Mouse (Mus musculus) forebrain, postnatal 0 days (tissue): Measurements from ENCODE around the gene Pigs. TPM values are rescaled to one million over a fixed set of nuclear protein-coding genes. Genes with fewer than 3 reads are reported as not detected.
A peak's percentile ranks its signal among the peaks of the same experiment; 100 is the strongest.

Experiments used
- ATAC-seq: fragments of 200-750 bp; cut with Nextera tagmentation; 2 replicates; pipeline ENCODE4 v1.8.0; 2017; ENCODE audit warnings: mild to moderate bottlenecking, moderate library complexity
- DNase-seq: peaks from one replicate; pipeline ENCODE4 v3.0.0-alpha.2; 2015
- H3K27ac ChIP-seq: fragments of 300-500 bp; sonication (generic); 2 replicates; pipeline ENCODE4 v1.5.1; 2014; ENCODE audit warnings: low read depth, mild to moderate bottlenecking, antibody characterized with exemption, low read length, moderate library complexity, mixed read lengths
- H3K27me3 ChIP-seq: fragments of 300-500 bp; sonication (generic); 2 replicates; pipeline ENCODE4 v1.6.1; 2014; ENCODE audit warnings: mild to moderate bottlenecking, low read length, mixed read lengths; ENCODE audit not compliant: insufficient read depth
- H3K36me3 ChIP-seq: fragments of 300-500 bp; sonication (generic); 2 replicates; pipeline ENCODE4 v1.6.1; 2014; ENCODE audit warnings: mild to moderate bottlenecking, moderate library complexity; ENCODE audit not compliant: insufficient read depth
- H3K4me1 ChIP-seq: fragments of 300-500 bp; sonication (generic); 2 replicates; pipeline ENCODE4 v1.6.1; 2014; ENCODE audit warnings: antibody characterized with exemption; ENCODE audit not compliant: insufficient read depth
- H3K4me2 ChIP-seq: fragments of 300-500 bp; sonication (generic); 2 replicates; pipeline ENCODE4 v1.6.1; 2014; ENCODE audit warnings: low read depth, mild to moderate bottlenecking, moderate library complexity
- H3K4me3 ChIP-seq: fragments of 300-500 bp; sonication (generic); 2 replicates; pipeline ENCODE4 v1.5.1; 2014; ENCODE audit warnings: low read depth, low read length, mixed read lengths
- H3K9ac ChIP-seq: fragments of 300-500 bp; sonication (generic); 2 replicates; pipeline ENCODE4 v1.6.1; 2014; ENCODE audit warnings: mild to moderate bottlenecking
- H3K9me3 ChIP-seq: fragments of 300-500 bp; sonication (generic); 2 replicates; pipeline ENCODE4 v1.6.1; 2016; ENCODE audit warnings: low read length
- CTCF ChIP-seq: sonication (generic); IDR thresholded peaks from 2 replicates; pipeline ENCODE4 v1.5.1; 2016; ENCODE audit warnings: antibody characterized with exemption, control low read depth, low read depth
- WGBS: fragments of 180-500 bp; shearing (Covaris S2); extraction: QIAGEN DNeasy Blood & Tissue Kit; methylation state at CpG from one replicate; pipeline ENCODE4 v1.1.7; 2014; 5-methylcytosine and 5-hydroxymethylcytosine counted together
- polyA plus RNA-seq: library from polyadenylated mRNA; unstranded; fragments of >200 nt; fragmentation: Nextera tagmentation; extraction: Ambion mirVana; gene quantifications from 2 replicates; pipeline ENCODE4 v1.2.1, GENCODE M21; 2015
- total RNA-seq: library from RNA; depleted of rRNA; stranded (reverse); fragments of >200 nt; gene quantifications from 2 replicates; pipeline ENCODE4 v1.2.3, GENCODE M21; 2014

Pigs gene
- total and polyA plus RNA-seq, 2 experiments from 2014 or later = 43.1 to 76.8 TPM

GRCm38 (mm10) chr11:78353081-78353480, 24.9 kb downstream of the Pigs start:
- Histone ChIP-seq H3K9me3 (no peaks in the 10 kb centered on the region), H3K4me3 (no peak overlapping the region), H3K27me3 (no peaks in the 10 kb centered on the region), H3K4me1 (no peaks in the 10 kb centered on the region), H3K27ac (no peak overlapping the region), H3K4me2 (no peak overlapping the region), H3K36me3 (peaks cover 14% of the 10 kb centered on the region; the same call in 1 of the 2 replicates), H3K9ac (no peak overlapping the region)
- WGBS = 86% methylated on average over 1 of the region's 1 CpGs
- ATAC-seq (no peak), DNase-seq (no peak)
- no peak for TF ChIP-seq CTCF

GRCm38 (mm10) chr11:78354905-78355304, 26.7 kb downstream of the Pigs start:
- Histone ChIP-seq H3K9me3 (no peaks in the 10 kb centered on the region), H3K4me1 (no peaks in the 10 kb centered on the region), H3K36me3 (no peaks in the 10 kb centered on the region), H3K4me3 (no peak overlapping the region), H3K27me3 (no peaks in the 10 kb centered on the region), H3K27ac (no peak overlapping the region), H3K4me2 (no peak overlapping the region), H3K9ac (no peak overlapping the region)
- ATAC-seq = no peak
- TF ChIP-seq CTCF = no peak
- DNase-seq = no peak
- 92% methylated on average over 6 of the region's 6 CpGs for WGBS

GRCm38 (mm10) chr11:78355471-78356238, 27.4 kb downstream of the Pigs start:
- H3K4me1 ChIP-seq = no peaks in the 10 kb centered on the region
- no peak overlapping the region for H3K9ac ChIP-seq
- H3K4me3 ChIP-seq = no peak overlapping the region
- DNase-seq (peak; percentile 63), ATAC-seq (peak; percentile 40; the same call in 1 of the 2 replicates)
- WGBS = 32% methylated on average over 4 of the region's 4 CpGs
- H3K27me3 ChIP-seq = no peaks in the 10 kb centered on the region
- H3K27ac ChIP-seq = 0 out of 2 replicates have a peak overlapping the region, but pooled peaks have one; percentile 40
- peak; percentile 72 for TF ChIP-seq CTCF
- H3K36me3 ChIP-seq = no peaks in the 10 kb centered on the region
- H3K4me2 ChIP-seq = no peak overlapping the region
- no peaks in the 10 kb centered on the region for H3K9me3 ChIP-seq

GRCm38 (mm10) chr11:78358330-78359007, 30.3 kb downstream of the Pigs start:
- WGBS = 14% methylated on average over 22 of the region's 22 CpGs
- no peak for DNase-seq
- no peak overlapping the region for H3K9ac ChIP-seq

GRCm38 (mm10) chr11:78360125-78360788, 32.0 kb downstream of the Pigs start:
- Histone ChIP-seq H3K9me3 (no peaks in the 10 kb centered on the region), H3K27ac (no peak overlapping the region), H3K9ac (0 out of 2 replicates have a peak overlapping the region, but pooled peaks have one; percentile 18), H3K4me2 (peak overlapping the region; percentile 42), H3K36me3 (no peaks in the 10 kb centered on the region), H3K4me3 (peak overlapping the region; percentile 26), H3K4me1 (no peaks in the 10 kb centered on the region), H3K27me3 (no peaks in the 10 kb centered on the region)
- peak; percentile 75 for TF ChIP-seq CTCF
- peak; percentile 83 for ATAC-seq
- DNase-seq = peak; percentile 85
- 13% methylated on average over 13 of the region's 13 CpGs for WGBS

More at GRCm38 (mm10) chr11:78358330-78359007, 30.3 kb downstream of the Pigs start:
- Histone ChIP-seq H3K4me1 (no peaks in the 10 kb centered on the region), H3K4me3 (no peak overlapping the region), H3K9me3 (no peaks in the 10 kb centered on the region), H3K27me3 (no peaks in the 10 kb centered on the region), H3K4me2 (no peak overlapping the region), H3K27ac (no peak overlapping the region), H3K36me3 (no peaks in the 10 kb centered on the region)
- TF ChIP-seq CTCF = peak; percentile 51; the same call in 1 of the 2 replicates
- ATAC-seq = no peak

- Histone ChIP-seq H3K4me3 (no peak overlapping the region), H3K4me2 (no peak overlapping the region), H3K27me3 (no peaks in the 10 kb centered on the region), H3K9me3 (no peaks in the 10 kb centered on the region), H3K27ac (no peak overlapping the region), H3K36me3 (no peaks in the 10 kb centered on the region), H3K9ac (no peak overlapping the region), H3K4me1 (no peaks in the 10 kb centered on the region)
- TF ChIP-seq CTCF = no peak
- no peak for DNase-seq
- 61% methylated on average over 2 of the region's 2 CpGs for WGBS
- no peak for ATAC-seq
Observed at GRCm38 (mm10) chr11:78360789-78361131, 32.5 kb downstream of the Pigs start.
